Mouse (Mus musculus) heart, postnatal 0 days (tissue): ENCODE measurements at regions not wholly inside any gene's neighbourhood (a gene's known extent, or its start where the extent isn't known, plus 50 kb on each side); places are given as distances from the start of the nearest gene placed in this dataset.

Experiments
- CTCF ChIP-seq: IDR thresholded peaks from 2 replicates; pipeline ENCODE4 v1.5.1; 2016; ENCODE audit warnings: antibody characterized with exemption, control low read depth, low read depth
- EP300 ChIP-seq: IDR thresholded peaks from 2 replicates; pipeline ENCODE4 v1.6.1; 2016; ENCODE audit warnings: antibody characterized with exemption, low read depth

DNA sequence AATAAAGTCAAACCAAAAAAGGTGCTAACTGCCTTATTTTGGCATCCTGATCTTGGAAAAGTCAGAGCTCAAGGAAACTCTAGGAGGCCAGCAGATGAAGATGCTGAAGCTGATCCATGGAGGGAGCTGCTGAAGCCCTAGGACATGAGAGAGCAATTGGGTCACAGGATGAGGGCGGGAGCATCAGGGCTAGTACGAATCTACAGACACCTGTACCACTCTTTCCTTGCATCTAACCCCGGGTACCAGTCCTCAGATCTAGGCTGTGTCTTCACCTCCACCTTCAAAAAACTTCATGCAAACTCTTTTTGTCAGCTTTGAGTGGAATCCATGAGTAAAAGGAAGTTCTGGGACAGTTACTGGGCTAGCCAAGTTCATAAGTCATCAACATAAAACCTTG lies 63.1 kb upstream of the Satb1 start:
- no peak for TF ChIP-seq CTCF
- no peak for TF ChIP-seq EP300
